Mouse (Mus musculus) midbrain, embryonic 15.5 days (tissue): ENCODE results near the gene Ubtd1. TPM values are rescaled to one million over a fixed set of nuclear protein-coding genes. Genes with fewer than 3 reads are reported as not detected.

Experiments
- ATAC-seq: fragments of 200-750 bp; cut with Nextera tagmentation; replicated peaks from 2 replicates; pipeline ENCODE4 v1.8.0; 2017; ENCODE audit warnings: moderate TSS enrichment
- H3K27ac ChIP-seq: fragments of 300-500 bp; sonication (generic); 2 replicates; pipeline ENCODE4 v1.5.1; 2015; ENCODE audit warnings: mild to moderate bottlenecking, inconsistent platforms
- H3K27me3 ChIP-seq: fragments of 300-500 bp; sonication (generic); replicated peaks from 2 replicates; pipeline ENCODE4 v1.6.1; 2015; ENCODE audit warnings: inconsistent platforms
- H3K36me3 ChIP-seq: fragments of 300-500 bp; sonication (generic); replicated peaks from 2 replicates; pipeline ENCODE4 v1.6.1; 2015; ENCODE audit warnings: inconsistent platforms
- H3K4me1 ChIP-seq: fragments of 300-500 bp; sonication (generic); 2 replicates; pipeline ENCODE4 v1.6.1; 2015; ENCODE audit warnings: inconsistent platforms
- H3K4me2 ChIP-seq: fragments of 300-500 bp; sonication (generic); 2 replicates; pipeline ENCODE4 v1.6.1; 2015; ENCODE audit warnings: inconsistent platforms, mild to moderate bottlenecking, moderate library complexity
- H3K4me3 ChIP-seq: fragments of 300-500 bp; sonication (generic); 2 replicates; pipeline ENCODE4 v1.5.1; 2015; ENCODE audit warnings: mild to moderate bottlenecking, inconsistent platforms
- H3K9ac ChIP-seq: fragments of 300-500 bp; sonication (generic); 2 replicates; pipeline ENCODE4 v1.6.1; 2015; ENCODE audit warnings: mild to moderate bottlenecking, inconsistent platforms
- H3K9me3 ChIP-seq: fragments of 300-500 bp; sonication (generic); 2 replicates; pipeline ENCODE4 v1.6.1; 2016; ENCODE audit warnings: inconsistent platforms
- WGBS: fragments of 180-500 bp; shearing (Covaris S2); methylation state at CpG from one replicate; pipeline ENCODE4 v1.1.7; 2015; ENCODE audit warnings: mixed read lengths; 5-methylcytosine and 5-hydroxymethylcytosine counted together
- polyA plus RNA-seq: library from polyadenylated mRNA; unstranded; fragments of >200 nt; fragmentation: Nextera tagmentation; extraction: Ambion mirVana; gene quantifications from 2 replicates; pipeline ENCODE4 v1.2.1, GENCODE M21; 2015

Gene Ubtd1
- polyA plus RNA-seq, 1 experiment from 2014 or later, result 10.0 TPM

DNA sequence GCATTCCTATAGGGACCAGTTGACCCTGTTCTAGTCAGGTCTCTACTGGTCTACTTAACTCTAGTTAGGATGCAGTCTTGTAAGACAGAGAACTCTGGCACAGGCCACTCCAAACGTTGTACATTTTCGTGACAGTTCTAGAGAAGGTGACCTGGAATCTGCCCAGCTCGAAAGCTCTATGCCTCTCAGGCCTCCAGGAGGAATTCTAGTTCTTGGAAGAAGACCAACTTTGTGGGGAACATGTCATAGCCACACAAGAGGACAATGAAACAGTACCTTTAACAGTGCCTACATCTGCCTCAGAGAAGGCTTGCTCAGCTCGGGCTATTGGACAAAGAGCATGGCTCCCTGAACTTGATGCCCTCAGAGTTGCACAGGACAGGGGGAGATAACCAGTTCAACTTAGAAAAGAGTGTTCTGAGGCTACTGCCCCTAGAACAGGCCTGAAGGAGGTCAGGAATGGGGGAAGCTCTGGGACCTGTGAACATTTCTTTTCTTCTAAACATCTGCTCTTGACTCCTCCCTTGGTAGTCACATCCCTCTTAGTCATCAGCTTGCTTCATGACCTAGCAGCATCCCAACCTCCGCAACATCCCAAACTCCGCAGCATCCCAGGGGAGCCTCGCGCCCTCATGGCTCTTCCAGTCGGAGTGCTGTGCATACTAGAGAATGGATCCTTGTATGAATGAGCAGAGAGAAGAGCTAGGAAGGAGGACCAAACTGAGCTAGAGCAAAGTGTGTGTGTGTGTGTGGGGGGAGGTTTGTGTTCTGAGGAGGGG, 17.4 kb downstream of the Ubtd1 start:
- Histone ChIP-seq H3K4me3 (no peak overlapping the region), H3K27ac (no peak overlapping the region), H3K27me3 (no peaks in the 10 kb centered on the region), H3K36me3 (no peaks in the 10 kb centered on the region), H3K9ac (no peak overlapping the region), H3K4me2 (no peak overlapping the region), H3K4me1 (no peaks in the 10 kb centered on the region), H3K9me3 (no peaks in the 10 kb centered on the region)
- ATAC-seq, result no peak
- WGBS, result 89% methylated on average over 9 of the region's 9 CpGs

DNA sequence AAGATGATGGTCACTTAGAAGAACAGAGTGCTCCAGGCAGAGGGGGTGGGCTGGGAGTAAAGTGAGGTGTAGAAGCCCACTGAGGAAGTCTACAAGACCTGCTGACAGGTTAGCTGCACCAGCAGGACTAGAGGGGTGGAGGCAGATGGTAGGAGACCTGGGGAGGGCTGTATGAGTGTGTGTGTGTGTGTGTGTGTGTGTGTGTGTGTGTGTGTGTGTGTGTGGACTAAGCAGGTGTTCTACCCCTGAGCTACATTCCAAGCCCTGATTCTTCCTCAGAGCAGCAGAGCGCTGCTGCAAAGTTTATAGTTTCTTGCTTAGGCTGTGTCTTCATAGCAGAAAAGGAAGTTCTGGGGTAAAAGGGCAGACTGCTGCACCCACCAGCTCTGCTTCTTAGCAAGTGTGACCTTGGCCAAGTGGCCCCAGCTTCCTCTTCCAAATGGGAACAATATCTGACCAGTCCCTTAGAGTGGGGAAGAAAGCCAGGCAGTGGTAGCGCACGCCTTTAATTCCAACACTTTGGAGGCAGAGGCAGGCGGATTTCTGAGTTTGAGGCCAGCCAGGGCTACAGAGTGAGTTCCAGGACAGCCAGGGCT, 18.2 kb downstream of the Ubtd1 start:
- WGBS, result 94% methylated on average over 4 of the region's 4 CpGs
- no peaks in the 10 kb centered on the region for H3K36me3 ChIP-seq
- H3K4me2 ChIP-seq, result no peak overlapping the region
- H3K27ac ChIP-seq, result no peak overlapping the region
- ATAC-seq, result no peak
- H3K9me3 ChIP-seq, result no peaks in the 10 kb centered on the region
- no peak overlapping the region for H3K4me3 ChIP-seq
- H3K27me3 ChIP-seq, result no peaks in the 10 kb centered on the region
- H3K9ac ChIP-seq, result no peak overlapping the region
- no peaks in the 10 kb centered on the region for H3K4me1 ChIP-seq

DNA sequence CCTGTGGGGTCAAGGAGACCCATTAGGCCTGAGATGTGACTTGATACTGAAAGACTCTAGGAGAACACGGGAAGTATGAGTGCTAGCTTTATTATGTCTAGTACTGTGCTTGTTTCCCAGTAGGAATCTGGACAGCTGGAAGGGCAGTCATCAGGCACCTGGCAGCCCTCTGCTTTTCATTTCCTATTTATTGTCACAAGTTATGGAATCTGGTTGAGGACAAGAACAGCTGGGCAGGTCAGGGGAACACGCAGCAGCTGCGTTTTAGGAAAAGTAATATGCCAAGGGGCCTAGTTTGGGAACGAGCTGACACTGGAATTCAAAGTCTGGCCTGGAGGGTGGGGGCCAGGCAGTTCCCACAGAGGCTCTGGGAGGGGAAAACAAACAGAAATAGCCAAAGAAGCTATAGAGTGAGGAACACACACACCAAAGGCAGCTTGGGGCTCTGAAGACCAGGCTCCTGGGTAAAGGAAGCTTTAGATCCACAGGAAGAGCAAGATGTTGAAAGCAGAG, 18.9 kb downstream of the Ubtd1 start:
- H3K27ac ChIP-seq, result no peak overlapping the region
- H3K27me3 ChIP-seq, result no peaks in the 10 kb centered on the region
- no peak for ATAC-seq
- H3K4me1 ChIP-seq, result no peaks in the 10 kb centered on the region
- no peaks in the 10 kb centered on the region for H3K36me3 ChIP-seq
- no peak overlapping the region for H3K4me3 ChIP-seq
- no peaks in the 10 kb centered on the region for H3K9me3 ChIP-seq
- H3K9ac ChIP-seq, result no peak overlapping the region
- no peak overlapping the region for H3K4me2 ChIP-seq
- WGBS, result 76% methylated on average over 4 of the region's 4 CpGs

DNA sequence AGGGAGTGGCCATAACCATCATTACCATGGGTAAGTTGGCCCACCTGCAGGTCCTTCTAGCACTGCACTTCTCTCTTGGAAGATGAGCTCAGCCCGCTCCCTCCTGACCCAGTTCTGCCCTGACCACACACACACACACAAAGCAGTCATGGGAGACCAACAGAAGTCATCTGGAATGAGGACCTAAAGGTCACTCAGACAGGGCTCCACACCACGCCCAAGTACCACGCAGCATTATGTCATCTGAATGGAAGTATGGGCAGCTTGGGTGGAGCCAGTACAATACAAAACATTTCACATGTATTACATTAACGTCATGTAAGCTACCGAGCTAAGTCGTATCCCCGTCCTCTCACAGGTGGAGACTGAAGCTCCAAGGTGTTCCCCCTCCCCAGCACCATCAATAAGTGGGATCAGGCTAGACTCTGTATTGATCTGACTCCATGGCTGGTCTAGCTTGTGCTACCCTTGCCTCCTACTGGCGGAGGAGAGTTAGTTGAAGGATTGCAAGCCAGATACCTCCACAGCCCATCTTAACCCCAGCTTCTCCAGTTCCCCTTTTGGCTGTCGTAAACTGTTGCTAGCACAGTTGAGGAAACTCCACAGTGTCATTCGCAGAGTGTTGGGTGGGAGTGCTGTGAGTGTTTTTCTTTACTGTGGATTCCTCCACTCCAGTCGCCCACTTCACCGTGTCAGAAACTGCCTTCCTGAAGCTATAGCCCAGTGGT, 19.9 kb downstream of the Ubtd1 start:
- Histone ChIP-seq H3K27me3 (no peaks in the 10 kb centered on the region), H3K36me3 (no peaks in the 10 kb centered on the region), H3K4me1 (no peaks in the 10 kb centered on the region), H3K9ac (no peak overlapping the region), H3K4me2 (no peak overlapping the region), H3K27ac (no peak overlapping the region), H3K4me3 (no peak overlapping the region), H3K9me3 (no peaks in the 10 kb centered on the region)
- no peak for ATAC-seq
- WGBS, result 91% methylated on average over 12 of the region's 12 CpGs

DNA sequence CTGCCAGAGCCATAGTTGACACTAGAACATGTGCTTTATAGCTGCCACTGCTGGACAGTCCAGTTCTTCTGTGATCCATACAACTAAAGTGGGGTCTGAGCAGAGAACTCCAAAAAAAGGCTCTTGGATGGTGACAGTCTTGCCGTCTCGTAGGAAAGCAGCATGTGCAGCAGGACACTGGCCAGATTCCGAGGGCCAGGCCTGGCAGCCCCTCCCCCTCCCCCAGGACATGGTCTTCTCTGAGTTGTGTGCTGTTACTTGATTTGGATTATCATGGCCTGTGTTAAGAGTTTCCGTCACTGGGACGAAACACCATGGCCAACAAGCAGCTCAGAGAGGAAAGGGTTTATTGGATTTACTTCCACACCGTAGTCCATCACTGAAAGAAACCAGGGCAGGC, 22.7 kb downstream of the Ubtd1 start:
- no peak overlapping the region for H3K4me2 ChIP-seq
- H3K9me3 ChIP-seq, result no peaks in the 10 kb centered on the region
- H3K27me3 ChIP-seq, result no peaks in the 10 kb centered on the region
- no peak overlapping the region for H3K4me3 ChIP-seq
- no peak overlapping the region for H3K27ac ChIP-seq
- no peaks in the 10 kb centered on the region; the same call in 1 of the 2 replicates for H3K4me1 ChIP-seq
- WGBS, result 75% methylated on average over 6 of the region's 6 CpGs
- ATAC-seq, result no peak
- no peak overlapping the region for H3K9ac ChIP-seq
- H3K36me3 ChIP-seq, result no peaks in the 10 kb centered on the region

DNA sequence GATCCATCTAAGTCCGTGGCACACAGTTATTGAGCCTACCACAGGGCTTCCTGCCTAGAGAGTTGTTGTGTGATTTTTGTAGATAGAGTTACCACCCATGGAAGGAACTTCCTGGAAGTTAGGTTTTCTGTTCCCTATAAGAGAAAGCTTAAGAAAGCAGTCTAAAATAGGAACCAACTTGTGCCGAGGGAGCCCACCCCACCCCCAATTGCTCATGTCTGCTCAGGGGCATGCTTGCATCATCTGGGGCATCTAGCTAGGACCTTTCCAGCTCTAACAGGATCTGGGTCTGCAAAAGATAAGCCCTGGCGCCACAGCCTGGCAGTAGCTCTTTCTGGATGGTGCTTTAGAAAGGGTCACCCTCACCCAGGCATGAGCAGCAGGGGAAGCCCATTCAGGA, 24.1 kb downstream of the Ubtd1 start:
- no peak overlapping the region for H3K9ac ChIP-seq
- 80% methylated on average over 3 of the region's 3 CpGs for WGBS

DNA sequence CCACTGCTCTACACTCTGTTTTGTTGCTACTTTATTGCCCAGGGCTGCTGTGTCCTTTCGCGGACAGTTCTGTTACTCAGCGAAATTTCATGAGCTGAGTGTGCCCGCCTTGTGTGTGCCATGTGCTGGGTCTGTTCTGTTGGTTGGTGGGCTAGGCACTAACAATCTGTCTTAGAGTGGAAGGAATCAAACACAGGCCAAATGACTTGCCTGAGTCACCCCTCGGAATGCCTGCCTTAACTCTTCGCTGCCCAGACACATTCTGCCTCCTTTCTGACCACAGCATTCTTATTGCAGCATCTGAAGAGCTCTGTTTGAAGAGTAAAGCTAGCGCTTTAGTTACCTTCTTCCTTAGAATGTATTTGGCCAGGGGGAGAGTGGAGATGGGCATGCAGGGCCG, 25.0 kb downstream of the Ubtd1 start:
- Histone ChIP-seq H3K9me3 (no peaks in the 10 kb centered on the region), H3K27ac (no peak overlapping the region), H3K36me3 (no peaks in the 10 kb centered on the region), H3K27me3 (no peaks in the 10 kb centered on the region), H3K9ac (no peak overlapping the region), H3K4me3 (no peak overlapping the region), H3K4me1 (no peaks in the 10 kb centered on the region; the same call in 1 of the 2 replicates), H3K4me2 (no peak overlapping the region)
- 74% methylated on average over 8 of the region's 8 CpGs for WGBS
- ATAC-seq, result no peak

More for the DNA sequence above, 24.1 kb downstream of the Ubtd1 start:
- Histone ChIP-seq H3K4me1 (no peaks in the 10 kb centered on the region; the same call in 1 of the 2 replicates), H3K36me3 (no peaks in the 10 kb centered on the region), H3K9me3 (no peaks in the 10 kb centered on the region), H3K4me3 (no peak overlapping the region), H3K27me3 (no peaks in the 10 kb centered on the region), H3K4me2 (no peak overlapping the region), H3K27ac (no peak overlapping the region)
- ATAC-seq, result no peak

DNA sequence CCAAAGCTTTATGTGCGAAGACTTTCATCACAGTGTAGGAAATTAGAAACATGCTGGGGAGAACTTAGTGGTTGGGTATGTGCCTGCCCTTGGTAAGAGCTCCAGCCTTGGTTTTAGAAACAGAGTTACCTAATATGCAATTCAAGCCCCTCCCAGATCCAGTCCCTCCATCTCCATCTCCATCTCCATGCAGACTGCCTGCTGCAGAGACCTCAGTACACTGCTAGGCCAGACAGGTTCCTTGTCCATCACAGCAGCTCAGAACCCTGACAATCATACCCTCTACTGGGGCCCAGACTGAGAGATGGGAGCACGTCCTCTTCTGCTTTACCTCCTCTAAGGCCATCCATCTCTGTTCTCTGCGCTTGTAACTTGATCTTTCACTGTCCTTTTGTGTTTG, 27.0 kb downstream of the Ubtd1 start:
- Histone ChIP-seq H3K4me1 (no peaks in the 10 kb centered on the region; the same call in 1 of the 2 replicates), H3K4me3 (no peak overlapping the region), H3K27me3 (no peaks in the 10 kb centered on the region), H3K27ac (no peak overlapping the region), H3K9ac (no peak overlapping the region), H3K4me2 (no peak overlapping the region), H3K9me3 (no peaks in the 10 kb centered on the region), H3K36me3 (no peaks in the 10 kb centered on the region)
- 64% methylated on average over 3 of the region's 3 CpGs for whole genome bisulfite sequencing
- ATAC-seq, result no peak

DNA sequence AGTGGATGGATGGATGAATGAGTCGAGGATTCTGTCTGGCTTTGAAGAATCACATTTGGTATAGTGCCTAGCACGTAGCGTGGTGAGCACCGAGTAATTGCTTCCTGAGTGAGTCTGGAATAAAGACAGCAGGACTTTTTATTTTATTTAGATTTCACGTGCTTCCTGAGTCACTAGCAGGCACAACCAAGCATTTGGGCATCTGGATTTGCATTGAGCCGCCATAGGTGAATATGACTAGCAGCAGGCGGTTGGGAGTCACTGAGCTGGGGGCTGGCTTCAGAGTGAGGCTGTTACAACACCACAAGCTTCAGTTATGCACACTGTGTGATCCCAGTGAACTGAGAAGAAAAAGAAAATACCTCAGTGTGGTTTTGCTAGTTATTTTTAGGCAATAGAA, 27.5 kb downstream of the Ubtd1 start:
- no peak for ATAC-seq

DNA sequence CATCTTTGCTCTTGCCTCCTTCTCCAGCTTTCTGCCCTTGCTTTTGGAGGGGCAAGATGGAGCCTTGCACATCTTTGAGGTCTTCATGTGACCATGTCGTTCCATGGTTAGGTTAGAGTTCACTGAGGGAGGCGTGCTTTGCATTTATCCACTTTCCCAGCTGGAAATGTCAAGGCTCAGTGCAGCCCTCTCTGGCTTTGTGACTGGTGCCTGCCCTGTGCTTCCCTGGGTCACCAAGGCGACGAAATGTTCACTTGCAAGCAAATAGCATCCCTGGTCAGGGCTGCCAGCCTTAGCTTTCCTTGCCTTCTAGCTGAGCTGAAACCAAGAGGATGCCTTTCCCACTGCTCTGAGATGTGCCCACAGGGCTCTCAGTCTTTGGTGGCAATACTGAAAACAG, 28.9 kb downstream of the Ubtd1 start:
- WGBS, result 56% methylated on average over 4 of the region's 4 CpGs
- no peak for ATAC-seq
- H3K9me3 ChIP-seq, result no peaks in the 10 kb centered on the region

More for the DNA sequence above, 27.5 kb downstream of the Ubtd1 start:
- Histone ChIP-seq H3K4me2 (no peak overlapping the region), H3K27ac (no peak overlapping the region), H3K27me3 (no peaks in the 10 kb centered on the region), H3K4me3 (no peak overlapping the region), H3K9me3 (no peaks in the 10 kb centered on the region), H3K9ac (no peak overlapping the region), H3K4me1 (no peaks in the 10 kb centered on the region; the same call in 1 of the 2 replicates), H3K36me3 (no peaks in the 10 kb centered on the region)
- WGBS, result 76% methylated on average over 7 of the region's 7 CpGs

DNA sequence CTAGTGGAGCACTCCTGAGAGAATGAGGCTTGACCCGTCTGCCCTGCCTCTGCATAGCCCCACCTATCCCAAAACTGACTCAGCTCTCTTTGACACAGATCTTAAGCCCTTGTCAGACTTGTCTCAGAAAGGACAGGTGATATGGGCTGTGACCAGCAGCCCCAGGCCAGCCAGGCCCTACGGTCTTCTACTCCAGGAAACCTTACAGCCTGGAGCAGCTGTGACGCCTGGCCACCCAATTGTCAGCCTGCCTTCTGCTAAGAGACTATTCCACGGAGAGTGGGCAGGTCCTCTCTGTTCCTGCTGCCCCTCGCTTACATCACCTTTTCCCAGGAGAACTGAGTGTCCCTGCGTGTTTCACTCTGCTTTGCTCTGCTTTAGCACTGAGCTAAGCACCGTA, 29.6 kb downstream of the Ubtd1 start:
- no peak overlapping the region for H3K4me3 ChIP-seq
- no peak overlapping the region for H3K27ac ChIP-seq
- H3K4me1 ChIP-seq, result no peaks in the 10 kb centered on the region; the same call in 1 of the 2 replicates
- H3K9ac ChIP-seq, result no peak overlapping the region
- H3K27me3 ChIP-seq, result no peaks in the 10 kb centered on the region
- WGBS, result 83% methylated on average over 7 of the region's 7 CpGs
- no peak for ATAC-seq
- H3K9me3 ChIP-seq, result no peaks in the 10 kb centered on the region
- no peaks in the 10 kb centered on the region for H3K36me3 ChIP-seq
- H3K4me2 ChIP-seq, result no peak overlapping the region

More for the DNA sequence above, 28.9 kb downstream of the Ubtd1 start:
- Histone ChIP-seq H3K36me3 (no peaks in the 10 kb centered on the region), H3K4me3 (no peak overlapping the region), H3K9ac (no peak overlapping the region), H3K4me1 (no peaks in the 10 kb centered on the region; the same call in 1 of the 2 replicates), H3K4me2 (no peak overlapping the region), H3K27ac (no peak overlapping the region), H3K27me3 (no peaks in the 10 kb centered on the region)

DNA sequence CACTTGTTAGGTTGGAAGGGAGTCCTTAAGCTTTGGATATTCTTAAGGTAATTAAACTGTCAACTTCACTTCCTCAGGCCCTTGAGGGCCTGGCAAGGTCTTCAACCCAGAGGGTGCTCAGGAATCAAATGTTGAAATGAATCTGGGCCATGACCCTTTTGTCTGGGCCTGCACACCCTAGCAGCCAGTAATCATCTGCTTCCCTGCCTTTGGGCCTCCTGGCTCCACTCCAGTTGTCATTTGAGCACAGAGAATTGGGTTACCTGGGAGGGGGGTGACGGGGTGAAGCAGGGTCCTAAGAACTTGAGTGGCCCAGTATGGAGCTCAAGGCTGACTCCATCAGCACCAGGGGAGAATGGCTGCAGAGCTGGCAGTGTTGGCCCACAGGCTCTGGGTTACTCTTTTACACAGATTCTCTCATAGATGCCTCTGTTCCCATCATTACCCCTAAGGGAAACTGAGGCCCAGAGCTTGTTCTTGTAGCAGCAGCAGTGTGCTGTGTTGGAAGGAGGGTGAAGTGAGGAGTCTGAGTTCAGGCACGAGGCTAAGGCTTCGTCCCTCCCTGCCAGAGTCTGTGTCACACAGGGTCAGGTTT, 32.8 kb downstream of the Ubtd1 start:
- no peaks in the 10 kb centered on the region for H3K4me1 ChIP-seq
- WGBS, result 83% methylated on average over 3 of the region's 3 CpGs
- H3K4me2 ChIP-seq, result no peak overlapping the region
- H3K9me3 ChIP-seq, result no peaks in the 10 kb centered on the region
- no peak overlapping the region for H3K9ac ChIP-seq
- ATAC-seq, result no peak
- H3K27me3 ChIP-seq, result no peaks in the 10 kb centered on the region
- H3K36me3 ChIP-seq, result no peaks in the 10 kb centered on the region
- H3K4me3 ChIP-seq, result no peak overlapping the region
- no peak overlapping the region for H3K27ac ChIP-seq
